Mouse (Mus musculus) erythroid progenitor cell, adult 5-6 weeks (primary cell): ENCODE measurements around the gene Rpl13a. TPM values are rescaled to one million over a fixed set of nuclear protein-coding genes. Genes with fewer than 3 reads are reported as not detected.
"Not testable (repeated sequence)": the region's sequence is repeated elsewhere in the genome, so short reads cannot be mapped to it uniquely, and the experiment has no call there.

ENCODE experiments used
- ATAC-seq: replicated peaks from 2 replicates; pipeline ENCODE4 v1.8.0; 2016; ENCODE audit warnings: moderate number of reproducible peaks, mild to moderate bottlenecking, moderate TSS enrichment, inconsistent platforms; ENCODE audit not compliant: poor library complexity, low FRiP score, severe bottlenecking
- total RNA-seq, 2 experiments: library from RNA; stranded (forward) in 1 of 2; stranded (reverse) in 1 of 2; fragments of 150-400 nt in 1 of 2; fragments of 186-747, 209-891 nt in 1 of 2; gene quantifications; 2 replicates each; pipeline versions ENCODE4 v1.2.3 to v1.2.4; 2015 to 2017; ENCODE audit warnings: low replicate concordance in 2 of 2

Rpl13a gene
- total RNA-seq (2015; ENCODE audit: low replicate concordance) (918 and 1,040 TPM in 2 replicates), total RNA-seq (2017; ENCODE audit: low replicate concordance) (765 and 800 TPM in 2 replicates)

- peak; percentile 81 for ATAC-seq
Observed at GRCm38 (mm10) chr7:45128624-45129246, at the start of gene Rpl13a. Gene Rpl13a (minus strand): TSS chr7:45128761.

GRCm38 (mm10) chr7:45176356-45176755, 47.8 kb upstream of the Rpl13a start:
- no peak for ATAC-seq

- ATAC-seq: no peak
Observed at GRCm38 (mm10) chr7:45175929-45176328, 47.4 kb upstream of the Rpl13a start.

GRCm38 (mm10) chr7:45175398-45175797, 46.8 kb upstream of the Rpl13a start:
- ATAC-seq: no peak

GRCm38 (mm10) chr7:45174567-45175280, 46.2 kb upstream of the Rpl13a start:
- no peak for ATAC-seq

- ATAC-seq: not testable (repeated sequence)
Observed at GRCm38 (mm10) chr7:45173772-45174171, 45.2 kb upstream of the Rpl13a start.

GRCm38 (mm10) chr7:45172974-45173373, 44.4 kb upstream of the Rpl13a start:
- ATAC-seq: peak; percentile 59

- no peak for ATAC-seq
Observed at GRCm38 (mm10) chr7:45169495-45169894, 40.9 kb upstream of the Rpl13a start.

GRCm38 (mm10) chr7:45168656-45169055, 40.1 kb upstream of the Rpl13a start:
- no peak for ATAC-seq

- ATAC-seq: no peak
Observed at GRCm38 (mm10) chr7:45167761-45168445, 39.3 kb upstream of the Rpl13a start.

GRCm38 (mm10) chr7:45166950-45167401, 38.4 kb upstream of the Rpl13a start:
- no peak for ATAC-seq

- ATAC-seq: no peak
Observed at GRCm38 (mm10) chr7:45165701-45166100, 37.1 kb upstream of the Rpl13a start.

- no peak for ATAC-seq
Observed at GRCm38 (mm10) chr7:45164833-45165232, 36.3 kb upstream of the Rpl13a start.

- peak; percentile 47; the same call in 1 of the 2 replicates for ATAC-seq
Observed at GRCm38 (mm10) chr7:45163735-45164490, 35.4 kb upstream of the Rpl13a start, which contains the start of gene Slc17a7. Gene Slc17a7 (plus strand): TSS chr7:45163949.

- no peak for ATAC-seq
Observed at GRCm38 (mm10) chr7:45162996-45163615, 34.5 kb upstream of the Rpl13a start.

- 0 out of 2 replicates have a peak, but pooled peaks have one; percentile 1 for ATAC-seq
Observed at GRCm38 (mm10) chr7:45162551-45162950, 34.0 kb upstream of the Rpl13a start.

GRCm38 (mm10) chr7:45161612-45162473, 33.3 kb upstream of the Rpl13a start:
- peak; percentile 83 for ATAC-seq

GRCm38 (mm10) chr7:45160866-45161265, 32.3 kb upstream of the Rpl13a start:
- ATAC-seq: no peak
